Comparison of ENCODE assay signal across 8 mouse cellular contexts in genomic region chr8:107503354-107503753, GRCm38 (mm10).
A peak's percentile ranks its signal among the peaks of the same experiment; 100 is the strongest.
DNase-seq lines count a peak whose midpoint lies in the region; ATAC-seq and TF ChIP-seq lines count a peak whose summit lies in the region.

No protein-coding gene starts in this region.

- 0 out of 2 replicates have a peak, but pooled peaks have one; percentile 12 for TF ChIP-seq POLR2A in embryonic fibroblast, embryonic 13.5 days (IDR thresholded peaks at IDR 0.05; ENCODE audit: low read depth, low read length)

- intact Hi-C loops in gastrocnemius, postnatal 36 days (cut with DNase I) = no loop called here

- peaks cover 12% of the 10 kb centered on the region for H3K36me3 ChIP-seq in heart, embryonic 10.5 days
- no peaks in the 10 kb centered on the region; the same call in 1 of the 2 replicates for H3K36me3 ChIP-seq in heart, embryonic 11.5 days (ENCODE audit: control insufficient read depth, insufficient read depth, low read length)
- peaks cover 15% of the 10 kb centered on the region; the same call in 1 of the 2 replicates for H3K36me3 ChIP-seq in kidney, embryonic 15.5 days
- peaks cover 2% of the 10 kb centered on the region for H3K36me3 ChIP-seq in midbrain, embryonic 16.5 days (ENCODE audit: control insufficient read depth, insufficient read depth, low read length)

- no peak; the same call in 1 of the 2 replicates for ATAC-seq in heart, embryonic 11.5 days (replicated peaks; ENCODE audit: insufficient number of reproducible peaks, low FRiP score, low TSS enrichment)
- ATAC-seq in kidney, embryonic 15.5 days (replicated peaks; ENCODE audit: low FRiP score) = peak; percentile 66; the same call in 1 of the 2 replicates
- no peak for ATAC-seq in midbrain, embryonic 16.5 days

- no peak for TF ChIP-seq CTCF in embryonic fibroblast, embryonic 13.5 days (IDR thresholded peaks at IDR 0.05; ENCODE audit: borderline replicate concordance, insufficient read depth, low read length)

- no peak overlapping the region for H3K9ac ChIP-seq in heart, embryonic 11.5 days (ENCODE audit: low read depth, low read length)
- no peak overlapping the region for H3K9ac ChIP-seq in kidney, embryonic 15.5 days
- H3K9ac ChIP-seq in midbrain, embryonic 16.5 days (ENCODE audit: low read depth, low read length) = 0 out of 2 replicates have a peak overlapping the region, but pooled peaks have one; percentile 3

- 11% methylated on average over 6 of the region's 6 CpGs for WGBS in heart, embryonic 10.5 days
- WGBS in heart, embryonic 11.5 days (ENCODE audit: insufficient replicate concordance) = 10% methylated on average over 6 of the region's 6 CpGs
- 8% methylated on average over 6 of the region's 6 CpGs for WGBS in kidney, embryonic 15.5 days
- 21% methylated on average over 6 of the region's 6 CpGs for WGBS in midbrain, embryonic 16.5 days

- H3K27me3 ChIP-seq in heart, embryonic 10.5 days (ENCODE audit: insufficient read depth, poor library complexity, severe bottlenecking) = no peaks in the 10 kb centered on the region
- H3K27me3 ChIP-seq in heart, embryonic 11.5 days (ENCODE audit: control insufficient read depth, insufficient read depth, low read length) = no peaks in the 10 kb centered on the region
- H3K27me3 ChIP-seq in kidney, embryonic 15.5 days = no peaks in the 10 kb centered on the region
- no peaks in the 10 kb centered on the region for H3K27me3 ChIP-seq in midbrain, embryonic 16.5 days (ENCODE audit: control insufficient read depth, insufficient read depth, low read depth, low read length)

- peak; percentile 83 for DNase-seq in heart, embryonic 10.5 days (ENCODE audit: low spot score)
- DNase-seq in adrenal gland, adult 18-20 months (ENCODE audit: low spot score in 2 of 2) = no peak
- DNase-seq in spleen, postnatal 4 days (ENCODE audit: low spot score in 2 of 2) = no peak
- no peak for DNase-seq in gastrocnemius, postnatal 36 days

- no peak overlapping the region for H3K4me3 ChIP-seq in heart, embryonic 10.5 days
- no peak overlapping the region for H3K4me3 ChIP-seq in heart, embryonic 11.5 days (ENCODE audit: low read depth, low read length)
- no peak overlapping the region for H3K4me3 ChIP-seq in embryonic fibroblast, embryonic 13.5 days (ENCODE audit: insufficient read depth, low read length)
- no peak overlapping the region for H3K4me3 ChIP-seq in kidney, embryonic 15.5 days (replicated peaks)
- no peak overlapping the region for H3K4me3 ChIP-seq in midbrain, embryonic 16.5 days (ENCODE audit: low read depth, low read length)

- H3K4me2 ChIP-seq in heart, embryonic 11.5 days = no peak overlapping the region
- 0 out of 2 replicates have a peak overlapping the region, but pooled peaks have one; percentile 4 for H3K4me2 ChIP-seq in kidney, embryonic 15.5 days
- H3K4me2 ChIP-seq in midbrain, embryonic 16.5 days (ENCODE audit: low read length) = no peak overlapping the region

- H3K27ac ChIP-seq in heart, embryonic 10.5 days = peak overlapping the region; percentile 32; the same call in 1 of the 2 replicates
- no peak overlapping the region for H3K27ac ChIP-seq in heart, embryonic 11.5 days (ENCODE audit: low read depth, low read length)
- H3K27ac ChIP-seq in embryonic fibroblast, embryonic 13.5 days (ENCODE audit: insufficient read depth, low read length) = peak overlapping the region; percentile 94
- H3K27ac ChIP-seq in kidney, embryonic 15.5 days = no peak overlapping the region
- no peak overlapping the region for H3K27ac ChIP-seq in midbrain, embryonic 16.5 days (ENCODE audit: low read length)

- no peaks in the 10 kb centered on the region for H3K9me3 ChIP-seq in heart, embryonic 10.5 days
- H3K9me3 ChIP-seq in heart, embryonic 11.5 days (replicated peaks; ENCODE audit: control insufficient read depth, low read length) = no peaks in the 10 kb centered on the region
- no peaks in the 10 kb centered on the region for H3K9me3 ChIP-seq in kidney, embryonic 15.5 days (replicated peaks)
- H3K9me3 ChIP-seq in midbrain, embryonic 16.5 days (replicated peaks; ENCODE audit: control insufficient read depth, low read length, poor library complexity, severe bottlenecking) = no peaks in the 10 kb centered on the region

- peaks cover 42% of the 10 kb centered on the region for H3K4me1 ChIP-seq in heart, embryonic 10.5 days
- peaks cover 26% of the 10 kb centered on the region for H3K4me1 ChIP-seq in heart, embryonic 11.5 days (ENCODE audit: control insufficient read depth, insufficient read depth, low read length)
- H3K4me1 ChIP-seq in embryonic fibroblast, embryonic 13.5 days (ENCODE audit: control insufficient read depth, insufficient read depth, low read length) = peaks cover 27% of the 10 kb centered on the region
- peaks cover 22% of the 10 kb centered on the region for H3K4me1 ChIP-seq in kidney, embryonic 15.5 days
- H3K4me1 ChIP-seq in midbrain, embryonic 16.5 days (ENCODE audit: control insufficient read depth, insufficient read depth, low read length) = no peaks in the 10 kb centered on the region

Comparison
In these comparisons a context has a peak if more than half of its experiments do, and no peak if none do; other contexts are left out.
1. H3K27ac ChIP-seq: peak in heart, embryonic 10.5 days (single experiment) and embryonic fibroblast, embryonic 13.5 days (single experiment); none in heart, embryonic 11.5 days (single experiment), kidney, embryonic 15.5 days (single experiment) and midbrain, embryonic 16.5 days (single experiment).